Mouse (Mus musculus): ENCODE data around the gene Wbp2.

The Wbp2 gene

DNA sequence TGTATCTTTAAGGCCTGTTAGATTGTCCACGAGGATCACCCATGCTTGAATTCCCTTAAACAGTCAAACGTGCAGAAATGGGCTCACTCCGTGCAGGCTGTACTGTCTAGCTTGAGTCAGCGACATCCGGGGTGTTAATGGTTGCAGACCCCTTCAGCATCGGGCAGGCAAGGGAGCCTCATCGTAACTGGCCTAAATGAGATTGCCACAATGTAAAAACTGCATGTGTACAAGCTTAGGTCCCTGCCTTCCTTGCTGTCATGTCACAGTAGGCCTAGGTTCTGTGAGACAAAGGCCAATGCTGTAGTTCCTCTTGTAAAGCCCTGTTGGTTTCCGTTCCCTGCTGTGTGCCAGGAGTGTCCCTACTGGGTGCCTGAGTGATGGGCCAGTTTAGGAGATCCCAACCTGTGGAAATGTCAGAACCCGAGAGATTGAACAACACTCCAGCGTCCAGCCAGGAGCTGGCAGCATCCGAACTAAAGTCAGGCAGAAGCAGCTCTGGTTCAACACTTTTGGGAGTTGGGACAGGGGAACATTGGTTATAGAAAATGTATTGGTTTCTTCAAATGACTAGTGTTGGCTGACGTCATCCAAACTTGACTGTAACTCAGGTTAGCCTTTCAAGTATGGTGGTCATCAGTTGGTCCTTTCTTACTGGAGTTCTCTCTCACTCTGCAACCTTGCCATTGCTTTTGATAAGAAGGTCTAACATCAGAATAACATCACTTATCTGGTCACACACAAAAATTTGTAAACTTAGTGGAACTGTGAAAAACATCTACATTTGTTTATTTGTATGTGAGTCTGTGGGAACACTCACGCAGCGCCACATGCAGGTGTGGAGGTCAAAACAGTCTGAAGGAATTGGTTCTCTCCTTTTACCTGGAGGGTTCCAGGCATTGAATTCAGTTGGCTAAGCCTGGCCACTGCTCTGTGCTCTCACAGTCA, 55.6 kb downstream of the Wbp2 start:
- DNase-seq (ENCODE audit: low spot score in 2 of 2): no peak

DNA sequence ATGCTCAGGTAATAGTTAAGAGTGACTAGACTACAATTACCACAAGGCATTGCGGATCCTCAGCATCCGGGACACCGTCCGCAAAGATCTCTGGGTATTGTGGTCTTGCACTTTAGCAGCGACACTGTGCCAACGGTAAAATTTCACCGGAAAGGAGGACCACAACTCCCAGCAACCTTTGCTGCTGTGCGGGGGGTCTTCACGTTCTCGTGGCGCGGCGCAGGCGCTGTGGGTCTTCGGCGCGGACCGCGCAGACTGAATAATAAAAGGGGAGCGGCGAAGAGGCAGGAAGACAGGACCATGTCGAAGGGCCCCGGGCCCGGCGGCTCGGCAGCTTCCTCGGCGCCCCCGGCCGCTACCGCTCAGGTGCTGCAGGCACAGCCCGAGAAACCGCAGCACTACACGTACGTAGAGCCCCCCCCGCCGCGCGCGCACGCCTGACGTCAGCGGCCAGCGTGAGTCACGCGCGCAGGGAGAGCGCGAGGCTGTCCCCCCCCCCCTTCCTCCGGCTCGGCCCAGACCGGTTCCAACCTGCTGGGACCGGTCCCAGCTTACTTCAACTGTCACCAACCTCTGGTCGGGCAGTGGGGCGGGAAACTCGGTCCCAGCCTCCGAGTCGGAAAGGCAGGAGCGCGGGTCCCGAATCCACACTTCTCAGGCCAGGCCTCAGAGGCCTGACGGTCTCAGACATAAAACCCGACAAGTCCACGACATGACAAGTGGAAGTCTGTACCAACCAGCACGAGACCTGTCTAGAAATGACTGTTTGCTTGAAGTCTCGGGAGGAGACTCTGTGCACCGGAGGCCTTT, 56.5 kb downstream of the Wbp2 start, which contains the start of gene Unk:
TSS of gene Unk (plus strand) at position 235 of the 810 bp plus-strand sequence.
- DNase-seq (ENCODE audit: low spot score in 2 of 2): peak; percentile 96 to 97

DNA sequence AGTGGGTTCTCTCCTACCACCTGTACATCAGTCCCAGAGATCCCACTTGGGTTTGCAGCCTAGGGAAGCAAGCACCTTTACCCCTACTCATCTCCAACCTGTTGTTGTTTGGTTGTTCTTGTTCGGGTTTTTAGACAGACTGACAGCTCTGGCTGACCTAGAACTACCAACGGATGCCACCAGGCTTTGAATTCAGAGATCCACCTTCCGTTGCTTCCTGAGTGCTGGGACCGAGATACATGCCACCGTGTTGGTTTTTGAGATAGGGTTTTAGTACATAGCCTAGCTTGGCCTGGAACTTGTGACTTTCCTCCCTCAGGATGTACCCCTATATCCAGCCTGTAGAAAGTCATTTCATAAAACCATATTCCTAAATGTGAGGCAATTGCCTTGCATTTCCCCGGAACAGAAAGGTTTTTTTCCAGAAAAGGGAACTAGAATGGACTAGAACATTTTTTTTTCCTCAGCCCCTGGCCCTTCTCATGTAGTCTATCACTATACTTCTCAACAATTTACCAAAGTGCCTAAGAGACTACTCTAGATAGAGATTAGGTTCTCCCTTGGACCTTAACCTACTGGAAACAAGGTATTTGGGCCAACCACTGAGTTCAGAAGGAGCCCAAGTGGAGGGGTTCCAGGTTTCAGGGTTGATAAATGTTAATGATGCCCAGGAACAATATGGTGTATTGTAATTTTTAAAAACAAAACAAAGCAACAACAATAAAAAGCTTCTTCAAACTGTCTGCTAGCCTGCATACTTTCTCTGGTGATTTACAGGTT, 57.5 kb downstream of the Wbp2 start:
- DNase-seq (ENCODE audit: low spot score in 2 of 2): no peak
